Mouse (Mus musculus): ENCODE measurements around the gene Sgta.
A peak's percentile ranks its signal among the peaks of the same experiment; 100 is the strongest.

The Sgta gene

GRCm38 (mm10) chr10:81019687-81020086, 40.3 kb downstream of the Sgta start:
- no peak for DNase-seq (ENCODE audit: low read depth, low spot score)

GRCm38 (mm10) chr10:81018326-81018725, 41.7 kb downstream of the Sgta start:
- no peak for DNase-seq (ENCODE audit: low read depth, low spot score)

GRCm38 (mm10) chr10:81016645-81017044, 43.3 kb downstream of the Sgta start:
- peak; percentile 46 for DNase-seq (ENCODE audit: low read depth, low spot score)

GRCm38 (mm10) chr10:81015666-81016065, 44.3 kb downstream of the Sgta start:
- DNase-seq (ENCODE audit: low read depth, low spot score) = no peak

- DNase-seq (ENCODE audit: low read depth, low spot score) = peak; percentile 95
These were observed 45.3 kb downstream of the Sgta start, which contains the start of gene Gng7 for GRCm38 (mm10) chr10:81014393-81015384. TSS of gene Gng7 (minus strand) at chr10:81014945.

- DNase-seq (ENCODE audit: low read depth, low spot score) = no peak
These were observed 49.1 kb downstream of the Sgta start for GRCm38 (mm10) chr10:81010851-81011250.

GRCm38 (mm10) chr10:81007240-81007639, 52.7 kb downstream of the Sgta start:
- no peak for DNase-seq (ENCODE audit: low read depth, low spot score)

GRCm38 (mm10) chr10:81006005-81006677, 53.8 kb downstream of the Sgta start:
- DNase-seq (ENCODE audit: low read depth, low spot score) = no peak

GRCm38 (mm10) chr10:81001161-81001560, 58.8 kb downstream of the Sgta start:
- DNase-seq (ENCODE audit: low read depth, low spot score) = no peak

GRCm38 (mm10) chr10:81000197-81001062, 59.6 kb downstream of the Sgta start:
- DNase-seq (ENCODE audit: low read depth, low spot score) = no peak

- peak; percentile 82 for DNase-seq (ENCODE audit: low read depth, low spot score)
These were observed 60.4 kb downstream of the Sgta start for GRCm38 (mm10) chr10:80999362-81000196.

GRCm38 (mm10) chr10:80998778-80999177, 61.2 kb downstream of the Sgta start:
- DNase-seq (ENCODE audit: low read depth, low spot score) = no peak

- DNase-seq (ENCODE audit: low read depth, low spot score) = no peak
These were observed 62.0 kb downstream of the Sgta start for GRCm38 (mm10) chr10:80998021-80998420.

GRCm38 (mm10) chr10:80997332-80997731, 62.6 kb downstream of the Sgta start:
- DNase-seq (ENCODE audit: low read depth, low spot score) = no peak

GRCm38 (mm10) chr10:80996501-80996900, 63.5 kb downstream of the Sgta start:
- no peak for DNase-seq (ENCODE audit: low read depth, low spot score)

GRCm38 (mm10) chr10:80995091-80995632, 64.8 kb downstream of the Sgta start:
- peak; percentile 67 for DNase-seq (ENCODE audit: low read depth, low spot score)

- no peak for DNase-seq (ENCODE audit: low read depth, low spot score)
These were observed 65.4 kb downstream of the Sgta start for GRCm38 (mm10) chr10:80994621-80995020.

All from embryo, embryonic 11.5 days (tissue).